Mouse (Mus musculus) lung, embryonic 15.5 days (tissue): ENCODE results near the gene St6galnac1. TPM values are rescaled to one million over a fixed set of nuclear protein-coding genes. Genes with fewer than 3 reads are reported as not detected.
A peak's percentile ranks its signal among the peaks of the same experiment; 100 is the strongest.

Experiments
- ATAC-seq: fragments of 200-750 bp; cut with Nextera tagmentation; 2 replicates; pipeline ENCODE4 v1.8.0; 2017; ENCODE audit warnings: moderate number of reproducible peaks, borderline replicate concordance; ENCODE audit not compliant: low FRiP score, low TSS enrichment; ENCODE audit errors: extremely low read depth
- H3K27ac ChIP-seq: fragments of 300-500 bp; sonication (generic); 2 replicates; pipeline ENCODE4 v1.5.1; 2015; ENCODE audit warnings: moderate library complexity, mild to moderate bottlenecking, inconsistent platforms
- H3K27me3 ChIP-seq: fragments of 300-500 bp; sonication (generic); 2 replicates; pipeline ENCODE4 v1.6.1; 2015; ENCODE audit warnings: inconsistent platforms
- H3K36me3 ChIP-seq: fragments of 300-500 bp; sonication (generic); 2 replicates; pipeline ENCODE4 v1.6.1; 2015; ENCODE audit warnings: inconsistent platforms
- H3K4me1 ChIP-seq: fragments of 300-500 bp; sonication (generic); 2 replicates; pipeline ENCODE4 v1.6.1; 2015; ENCODE audit warnings: inconsistent platforms
- H3K4me2 ChIP-seq: fragments of 300-500 bp; sonication (generic); 2 replicates; pipeline ENCODE4 v1.6.1; 2015; ENCODE audit warnings: inconsistent platforms, mild to moderate bottlenecking, moderate library complexity
- H3K4me3 ChIP-seq: fragments of 300-500 bp; sonication (generic); 2 replicates; pipeline ENCODE4 v1.5.1; 2015; ENCODE audit warnings: mild to moderate bottlenecking, inconsistent platforms
- H3K9ac ChIP-seq: fragments of 300-500 bp; sonication (generic); 2 replicates; pipeline ENCODE4 v1.6.1; 2015; ENCODE audit warnings: inconsistent platforms
- H3K9me3 ChIP-seq: fragments of 300-500 bp; sonication (generic); 2 replicates; pipeline ENCODE4 v1.6.1; 2016; ENCODE audit warnings: inconsistent platforms
- whole genome bisulfite sequencing: fragments of 180-500 bp; shearing (Covaris S2); methylation state at CpG from one replicate; pipeline ENCODE4 v1.1.7; 2015; 5-methylcytosine and 5-hydroxymethylcytosine counted together
- polyA plus RNA-seq: library from polyadenylated mRNA; unstranded; fragments of >200 nt; fragmentation: Nextera tagmentation; extraction: Ambion mirVana; gene quantifications from 2 replicates; pipeline ENCODE4 v1.2.1, GENCODE M21; 2015

Gene St6galnac1
- polyA plus RNA-seq, 1 experiment from 2014 or later, result not detected

- H3K9ac ChIP-seq, result no peak overlapping the region
- no peaks in the 10 kb centered on the region for H3K9me3 ChIP-seq
- no peaks in the 10 kb centered on the region for H3K27me3 ChIP-seq
- no peak overlapping the region for H3K4me2 ChIP-seq
- 88% methylated on average over 5 of the region's 5 CpGs for WGBS
- no peaks in the 10 kb centered on the region for H3K36me3 ChIP-seq
- H3K27ac ChIP-seq, result no peak overlapping the region
- ATAC-seq, result no peak
- H3K4me3 ChIP-seq, result no peak overlapping the region
- 0 out of 2 replicates have a peak, but pooled peaks cover 5% of the 10 kb centered on the region for H3K4me1 ChIP-seq
Observed at GRCm38 (mm10) chr11:116723064-116723463, 52.2 kb downstream of the St6galnac1 start.

DNA sequence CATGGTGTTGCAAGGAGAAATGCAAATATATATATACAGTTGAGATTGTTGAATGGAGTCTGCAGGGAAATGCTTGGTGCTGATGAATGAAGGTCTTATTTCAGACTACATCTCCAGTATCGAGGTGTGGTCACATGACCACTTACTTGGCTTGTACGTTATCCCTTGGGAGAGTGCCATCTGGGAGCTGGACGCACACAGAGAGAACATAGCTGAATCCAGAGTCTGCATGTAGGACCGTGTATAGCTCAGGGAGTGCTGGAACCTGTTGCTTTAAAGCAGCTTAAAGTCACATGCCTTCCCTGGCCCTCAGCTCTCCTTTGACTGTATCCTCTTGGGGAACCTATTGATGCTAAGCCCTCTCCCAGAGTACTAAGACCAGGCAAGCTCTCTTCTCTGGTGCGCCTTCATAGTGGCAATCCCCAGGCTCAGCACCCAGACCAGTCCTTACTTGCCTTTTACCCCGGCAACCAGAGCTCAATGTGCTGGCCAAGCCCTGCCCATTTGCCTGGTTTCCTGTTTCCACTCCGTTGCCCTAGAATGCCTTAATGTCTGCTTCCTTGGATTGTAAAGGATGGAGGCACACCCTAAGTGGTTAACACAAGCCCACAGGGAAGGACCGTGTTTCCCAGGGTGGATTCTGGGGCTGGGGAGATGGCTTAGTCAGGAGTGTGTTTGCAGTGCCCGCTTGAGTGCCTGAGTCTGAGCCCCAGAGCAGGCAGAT lies 53.6 kb downstream of the St6galnac1 start:
- Histone ChIP-seq H3K4me3 (no peak overlapping the region), H3K4me1 (0 out of 2 replicates have a peak, but pooled peaks cover 5% of the 10 kb centered on the region), H3K9me3 (no peaks in the 10 kb centered on the region), H3K27ac (peak overlapping the region; percentile 36; the same call in 1 of the 2 replicates), H3K4me2 (no peak overlapping the region), H3K36me3 (no peaks in the 10 kb centered on the region), H3K9ac (no peak overlapping the region), H3K27me3 (no peaks in the 10 kb centered on the region)
- ATAC-seq, result no peak
- 44% methylated on average over 9 of the region's 9 CpGs for WGBS

- Histone ChIP-seq H3K27ac (no peak overlapping the region), H3K4me3 (no peak overlapping the region), H3K4me2 (no peak overlapping the region), H3K9ac (no peak overlapping the region), H3K4me1 (0 out of 2 replicates have a peak, but pooled peaks cover 5% of the 10 kb centered on the region), H3K27me3 (no peaks in the 10 kb centered on the region), H3K9me3 (no peaks in the 10 kb centered on the region; the same call in 1 of the 2 replicates), H3K36me3 (no peaks in the 10 kb centered on the region)
- 88% methylated on average over 15 of the region's 15 CpGs for WGBS
- no peak for ATAC-seq
Observed at GRCm38 (mm10) chr11:116720319-116720865, 54.9 kb downstream of the St6galnac1 start.

Other genes starting within 250 kb of the St6galnac1 start
- gene Sphk1, start 244.6 kb downstream of the St6galnac1 start, polyA plus RNA-seq, result 6.2 and 6.9 TPM in 2 replicates
- 12.6 and 14.8 TPM in 2 replicates for gene Ube2o, start 194.1 kb downstream of the St6galnac1 start, polyA plus RNA-seq
- not detected in 2 replicates for gene Aanat, start 189.1 kb downstream of the St6galnac1 start, polyA plus RNA-seq
- 12.5 and 13.5 TPM in 2 replicates for gene Rhbdf2, start 148.5 kb downstream of the St6galnac1 start, polyA plus RNA-seq
- gene Prcd, start 122.0 kb downstream of the St6galnac1 start, polyA plus RNA-seq, result 1.8 and 3.2 TPM in 2 replicates
- gene Cygb, start 121.2 kb downstream of the St6galnac1 start, polyA plus RNA-seq, result 11.2 and 11.9 TPM in 2 replicates
- 18.8 and 19.0 TPM in 2 replicates for gene Mxra7, start 52.5 kb upstream of the St6galnac1 start, polyA plus RNA-seq
- gene Mettl23, start 67.8 kb upstream of the St6galnac1 start, polyA plus RNA-seq, result 61.3 and 61.9 TPM in 2 replicates
- 64.2 and 65.7 TPM in 2 replicates for gene Jmjd6, start 67.9 kb upstream of the St6galnac1 start, polyA plus RNA-seq
- 30.3 and 30.5 TPM in 2 replicates for gene Mfsd11, start 76.9 kb upstream of the St6galnac1 start, polyA plus RNA-seq
- 857 and 876 TPM in 2 replicates for gene Srsf2, start 77.6 kb upstream of the St6galnac1 start, polyA plus RNA-seq
- 0.35 and 0.69 TPM in 2 replicates for gene Mgat5b, start 143.4 kb upstream of the St6galnac1 start, polyA plus RNA-seq